Mouse (Mus musculus): Measurements from ENCODE around the gene Ghr. TPM values are rescaled to one million over a fixed set of nuclear protein-coding genes. Genes with fewer than 3 reads are reported as not detected.

The Ghr gene
- polyA plus RNA-seq, 1 experiment from 2014 or later = 113 TPM

GRCm38 (mm10) chr15:3408478-3408877 lies 174.8 kb downstream of the Ghr start:
- Histone ChIP-seq H3K4me1 (no peaks in the 10 kb centered on the region), H3K4me3 (replicated peaks) (no peak overlapping the region), H3K9ac (no peak overlapping the region), H3K27me3 (replicated peaks) (no peaks in the 10 kb centered on the region), H3K9me3 (no peaks in the 10 kb centered on the region), H3K27ac (no peak overlapping the region), H3K4me2 (no peak overlapping the region), H3K36me3 (no peaks in the 10 kb centered on the region)
- no peak for ATAC-seq (ENCODE audit: insufficient read depth, low FRiP score, low read depth)
- 64% methylated on average over 4 of the region's 4 CpGs for WGBS

GRCm38 (mm10) chr15:3399196-3399595 lies 184.1 kb downstream of the Ghr start:
- H3K4me2 ChIP-seq = no peak overlapping the region
- H3K27ac ChIP-seq = peak overlapping the region; percentile 48; the same call in 1 of the 2 replicates
- H3K4me1 ChIP-seq = peaks cover 5% of the 10 kb centered on the region; the same call in 1 of the 2 replicates
- no peaks in the 10 kb centered on the region for H3K9me3 ChIP-seq
- ATAC-seq (ENCODE audit: insufficient read depth, low FRiP score, low read depth) = no peak
- no peaks in the 10 kb centered on the region for H3K27me3 ChIP-seq (replicated peaks)
- H3K9ac ChIP-seq = no peak overlapping the region
- no peak overlapping the region for H3K4me3 ChIP-seq (replicated peaks)
- no peaks in the 10 kb centered on the region for H3K36me3 ChIP-seq

GRCm38 (mm10) chr15:3397369-3398100 lies 185.8 kb downstream of the Ghr start:
- no peak for ATAC-seq (ENCODE audit: insufficient read depth, low FRiP score, low read depth)
- 61% methylated on average over 3 of the region's 3 CpGs for WGBS

GRCm38 (mm10) chr15:3396149-3396548 lies 187.1 kb downstream of the Ghr start:
- no peak overlapping the region for H3K4me2 ChIP-seq
- 81% methylated on average over 2 of the region's 2 CpGs for WGBS
- H3K27ac ChIP-seq = no peak overlapping the region
- ATAC-seq (ENCODE audit: insufficient read depth, low FRiP score, low read depth) = no peak
- no peaks in the 10 kb centered on the region for H3K27me3 ChIP-seq (replicated peaks)
- no peak overlapping the region for H3K4me3 ChIP-seq (replicated peaks)
- H3K36me3 ChIP-seq = no peaks in the 10 kb centered on the region
- H3K9ac ChIP-seq = no peak overlapping the region
- no peaks in the 10 kb centered on the region for H3K9me3 ChIP-seq
- H3K4me1 ChIP-seq = peaks cover 5% of the 10 kb centered on the region; the same call in 1 of the 2 replicates

More at GRCm38 (mm10) chr15:3397369-3398100, 185.8 kb downstream of the Ghr start:
- Histone ChIP-seq H3K36me3 (no peaks in the 10 kb centered on the region), H3K9ac (no peak overlapping the region), H3K4me2 (no peak overlapping the region), H3K4me3 (replicated peaks) (no peak overlapping the region), H3K27me3 (replicated peaks) (no peaks in the 10 kb centered on the region), H3K4me1 (peaks cover 5% of the 10 kb centered on the region; the same call in 1 of the 2 replicates), H3K27ac (no peak overlapping the region), H3K9me3 (no peaks in the 10 kb centered on the region)

GRCm38 (mm10) chr15:3395700-3396099 lies 187.6 kb downstream of the Ghr start:
- Histone ChIP-seq H3K4me1 (peaks cover 5% of the 10 kb centered on the region; the same call in 1 of the 2 replicates), H3K9me3 (no peaks in the 10 kb centered on the region), H3K9ac (no peak overlapping the region), H3K4me3 (replicated peaks) (no peak overlapping the region), H3K27ac (no peak overlapping the region), H3K4me2 (no peak overlapping the region), H3K36me3 (no peaks in the 10 kb centered on the region), H3K27me3 (replicated peaks) (no peaks in the 10 kb centered on the region)
- no peak for ATAC-seq (ENCODE audit: insufficient read depth, low FRiP score, low read depth)
- WGBS = 75% methylated on average over 3 of the region's 3 CpGs

DNA sequence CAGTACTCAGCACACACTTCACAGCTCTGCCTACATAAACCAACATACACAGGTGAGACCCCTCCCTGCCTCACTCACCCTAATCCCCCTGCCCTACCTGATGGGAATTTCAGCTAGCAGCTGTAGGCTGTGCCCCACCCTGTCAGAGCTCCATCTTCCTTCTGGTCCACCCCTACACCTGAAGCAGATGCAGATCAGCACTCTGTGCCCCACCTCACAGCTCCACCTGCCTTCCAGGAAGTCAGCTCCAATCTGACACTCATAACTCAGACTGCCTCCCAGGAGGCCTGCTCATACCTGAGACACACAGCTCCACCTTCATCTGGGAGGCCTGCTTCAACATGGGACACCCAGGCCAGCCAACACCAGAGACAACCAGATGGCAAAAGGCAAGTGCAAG lies 192.6 kb downstream of the Ghr start:
- H3K4me1 ChIP-seq = no peaks in the 10 kb centered on the region
- H3K9ac ChIP-seq = no peak overlapping the region
- no peak overlapping the region for H3K4me2 ChIP-seq
- ATAC-seq (ENCODE audit: insufficient read depth, low FRiP score, low read depth) = no peak
- no peak overlapping the region for H3K4me3 ChIP-seq (replicated peaks)
- no peaks in the 10 kb centered on the region for H3K36me3 ChIP-seq
- H3K27me3 ChIP-seq (replicated peaks) = no peaks in the 10 kb centered on the region
- H3K9me3 ChIP-seq = no peaks in the 10 kb centered on the region
- H3K27ac ChIP-seq = no peak overlapping the region

- H3K27ac ChIP-seq = peak overlapping the region; percentile 6
Measured at GRCm38 (mm10) chr15:3389011-3389410, 194.3 kb downstream of the Ghr start.

GRCm38 (mm10) chr15:3388485-3388884 lies 194.8 kb downstream of the Ghr start:
- no peaks in the 10 kb centered on the region for H3K36me3 ChIP-seq
- H3K4me3 ChIP-seq (replicated peaks) = no peak overlapping the region
- no peaks in the 10 kb centered on the region for H3K9me3 ChIP-seq
- peak overlapping the region; percentile 6; the same call in 1 of the 2 replicates for H3K27ac ChIP-seq
- 29% methylated on average over 2 of the region's 2 CpGs for WGBS
- peaks cover 4% of the 10 kb centered on the region; the same call in 1 of the 2 replicates for H3K4me1 ChIP-seq
- no peak overlapping the region for H3K4me2 ChIP-seq
- no peak for ATAC-seq (ENCODE audit: insufficient read depth, low FRiP score, low read depth)
- H3K9ac ChIP-seq = no peak overlapping the region
- no peaks in the 10 kb centered on the region for H3K27me3 ChIP-seq (replicated peaks)

More at GRCm38 (mm10) chr15:3389011-3389410, 194.3 kb downstream of the Ghr start:
- Histone ChIP-seq H3K4me3 (replicated peaks) (no peak overlapping the region), H3K9ac (no peak overlapping the region), H3K9me3 (no peaks in the 10 kb centered on the region), H3K4me2 (no peak overlapping the region), H3K4me1 (peaks cover 4% of the 10 kb centered on the region; the same call in 1 of the 2 replicates), H3K27me3 (replicated peaks) (no peaks in the 10 kb centered on the region), H3K36me3 (no peaks in the 10 kb centered on the region)
- no peak for ATAC-seq (ENCODE audit: insufficient read depth, low FRiP score, low read depth)

- Histone ChIP-seq H3K27ac (no peak overlapping the region), H3K9ac (no peak overlapping the region), H3K4me2 (no peak overlapping the region), H3K4me1 (peaks cover 8% of the 10 kb centered on the region; the same call in 1 of the 2 replicates), H3K9me3 (no peaks in the 10 kb centered on the region), H3K27me3 (replicated peaks) (no peaks in the 10 kb centered on the region), H3K36me3 (no peaks in the 10 kb centered on the region), H3K4me3 (replicated peaks) (no peak overlapping the region)
- no peak for ATAC-seq (ENCODE audit: insufficient read depth, low FRiP score, low read depth)
- WGBS = 13% methylated on average over 2 of the region's 2 CpGs
Measured at GRCm38 (mm10) chr15:3383788-3384187, 199.5 kb downstream of the Ghr start.

- Histone ChIP-seq H3K27ac (peak overlapping the region; percentile 31; the same call in 1 of the 2 replicates), H3K4me3 (replicated peaks) (no peak overlapping the region), H3K9me3 (no peaks in the 10 kb centered on the region), H3K4me2 (no peak overlapping the region), H3K36me3 (no peaks in the 10 kb centered on the region), H3K4me1 (peaks cover 8% of the 10 kb centered on the region; the same call in 1 of the 2 replicates), H3K9ac (no peak overlapping the region), H3K27me3 (replicated peaks) (no peaks in the 10 kb centered on the region)
- ATAC-seq (ENCODE audit: insufficient read depth, low FRiP score, low read depth) = no peak
- WGBS = 24% methylated on average over 6 of the region's 6 CpGs
Measured at GRCm38 (mm10) chr15:3381413-3381812, 201.9 kb downstream of the Ghr start.

- Histone ChIP-seq H3K9me3 (no peaks in the 10 kb centered on the region), H3K9ac (no peak overlapping the region), H3K4me1 (no peaks in the 10 kb centered on the region), H3K27ac (no peak overlapping the region), H3K4me2 (no peak overlapping the region), H3K36me3 (no peaks in the 10 kb centered on the region), H3K27me3 (replicated peaks) (no peaks in the 10 kb centered on the region), H3K4me3 (replicated peaks) (no peak overlapping the region)
- WGBS = 89% methylated on average over 2 of the region's 2 CpGs
- ATAC-seq (ENCODE audit: insufficient read depth, low FRiP score, low read depth) = no peak
Measured at GRCm38 (mm10) chr15:3368261-3368832, 214.9 kb downstream of the Ghr start.

GRCm38 (mm10) chr15:3356073-3356766 lies 227.1 kb downstream of the Ghr start:
- no peaks in the 10 kb centered on the region for H3K9me3 ChIP-seq
- ATAC-seq (ENCODE audit: insufficient read depth, low FRiP score, low read depth) = no peak
- H3K27ac ChIP-seq = no peak overlapping the region
- H3K9ac ChIP-seq = no peak overlapping the region
- peak overlapping the region; percentile 29; the same call in 1 of the 2 replicates for H3K4me2 ChIP-seq
- 53% methylated on average over 4 of the region's 4 CpGs for WGBS
- H3K4me3 ChIP-seq (replicated peaks) = no peak overlapping the region; the same call in 1 of the 2 replicates
- H3K36me3 ChIP-seq = no peaks in the 10 kb centered on the region
- 0 out of 2 replicates have a peak, but pooled peaks cover 3% of the 10 kb centered on the region for H3K4me1 ChIP-seq
- no peaks in the 10 kb centered on the region for H3K27me3 ChIP-seq (replicated peaks)
